Comparison of ENCODE assay signal across 20 mouse cellular contexts in genomic region chr11:6067160-6067559, GRCm38 (mm10). TPM values are rescaled to one million over a fixed set of nuclear protein-coding genes. Genes with fewer than 3 reads are reported as not detected.
DNase-seq lines count a peak whose midpoint lies in the region; ATAC-seq lines count a peak whose summit lies in the region.
"Had no signal": no experiment of that assay in that cellular context is flagged by ENCODE, and none has a peak within 500 bp of the region (broad histone marks: within the 10 kb centered on the region; RNA-seq: fewer than 3 reads in every experiment).

No protein-coding gene starts in this region.

- no peaks in the 10 kb centered on the region for H3K36me3 ChIP-seq in midbrain, embryonic 15.5 days (replicated peaks)
- no peaks in the 10 kb centered on the region for H3K36me3 ChIP-seq in midbrain, embryonic 13.5 days
- H3K36me3 ChIP-seq: embryonic facial prominence, embryonic 12.5 days; heart, embryonic 12.5 days; hindbrain, embryonic 10.5 days; intestine, embryonic 15.5 days had no signal

- WGBS in midbrain, embryonic 15.5 days = 41% methylated on average over 9 of the region's 9 CpGs
- WGBS in midbrain, embryonic 13.5 days = 36% methylated on average over 9 of the region's 9 CpGs

- H3K4me3 ChIP-seq in midbrain, embryonic 15.5 days = no peak overlapping the region
- no peak overlapping the region for H3K4me3 ChIP-seq in midbrain, embryonic 13.5 days (replicated peaks)
- H3K4me3 ChIP-seq: embryonic facial prominence, embryonic 12.5 days; gastrocnemius, adult 2 months; heart, embryonic 12.5 days; hindbrain, embryonic 10.5 days; intestine, embryonic 15.5 days had no signal

- peak; percentile 32 for DNase-seq in cerebellum, adult 11-12 months
- no peak for DNase-seq in cerebellum, postnatal 4 days (ENCODE audit: low spot score in 2 of 2)
- DNase-seq in ZHBTc4 (ENCODE audit: low read depth, low spot score) = peak; percentile 79
- DNase-seq in thymus, postnatal 25 days = no peak
- DNase-seq in thymus, postnatal 0 days (ENCODE audit: low spot score) = no peak
- DNase-seq: adrenal gland, postnatal 10 days; B cell, adult 2 months; cerebellum, adult 18-20 months; cerebellum, postnatal 10 days; gastrocnemius, adult 2 months; gastrocnemius, postnatal 25 days had no signal

- no peaks in the 10 kb centered on the region for H3K9me3 ChIP-seq in midbrain, embryonic 15.5 days
- no peaks in the 10 kb centered on the region for H3K9me3 ChIP-seq in midbrain, embryonic 13.5 days
- H3K9me3 ChIP-seq: embryonic facial prominence, embryonic 12.5 days; heart, embryonic 12.5 days; hindbrain, embryonic 10.5 days; intestine, embryonic 15.5 days had no signal

- no peak overlapping the region for H3K9ac ChIP-seq in midbrain, embryonic 15.5 days
- no peak overlapping the region for H3K9ac ChIP-seq in midbrain, embryonic 13.5 days (replicated peaks)
- H3K9ac ChIP-seq: embryonic facial prominence, embryonic 12.5 days; heart, embryonic 12.5 days; hindbrain, embryonic 14.5 days; intestine, embryonic 15.5 days had no signal

- no peak overlapping the region for H3K27ac ChIP-seq in midbrain, embryonic 15.5 days
- H3K27ac ChIP-seq in midbrain, embryonic 13.5 days = no peak overlapping the region
- H3K27ac ChIP-seq: embryonic facial prominence, embryonic 12.5 days; gastrocnemius, adult 2 months; hindbrain, embryonic 10.5 days; hindbrain, embryonic 14.5 days; intestine, embryonic 15.5 days had no signal

- peaks cover 36% of the 10 kb centered on the region for H3K4me1 ChIP-seq in midbrain, embryonic 15.5 days
- H3K4me1 ChIP-seq in midbrain, embryonic 13.5 days (replicated peaks) = peaks cover 37% of the 10 kb centered on the region

- no peak for ATAC-seq in midbrain, embryonic 15.5 days (replicated peaks)
- ATAC-seq in midbrain, embryonic 13.5 days = no peak
- ATAC-seq: CD4-positive, CD25-positive, alpha-beta regulatory T cell, adult 4 months; forebrain, embryonic 16.5 days; intestine, embryonic 15.5 days had no signal

- peak overlapping the region; percentile 53; the same call in 1 of the 2 replicates for H3K4me2 ChIP-seq in midbrain, embryonic 15.5 days
- H3K4me2 ChIP-seq in midbrain, embryonic 13.5 days (replicated peaks) = no peak overlapping the region
- H3K4me2 ChIP-seq: embryonic facial prominence, embryonic 12.5 days; heart, embryonic 12.5 days; intestine, embryonic 15.5 days had no signal

- peaks cover 32% of the 10 kb centered on the region for H3K27me3 ChIP-seq in midbrain, embryonic 15.5 days (replicated peaks)
- peaks cover 80% of the 10 kb centered on the region for H3K27me3 ChIP-seq in midbrain, embryonic 13.5 days

RNA-seq across cellular contexts. Expression of gene Camk2b, which starts 1.0 kb away (rescaled TPM):
- 134 and 147 TPM in 2 replicates for polyA plus RNA-seq in midbrain, embryonic 15.5 days (2015; fragmentation: Nextera tagmentation; extraction: Ambion mirVana)
- polyA plus RNA-seq in midbrain, embryonic 13.5 days (2015; fragmentation: Nextera tagmentation; extraction: Ambion mirVana) = 45.6 and 47.0 TPM in 2 replicates
- polyA plus RNA-seq in thymus, postnatal 0 days (2015; fragmentation: Nextera tagmentation; extraction: Ambion mirVana) = 2.0 and 2.3 TPM in 2 replicates

Comparison
In these comparisons a context has a peak if more than half of its experiments do, and no peak if none do; other contexts are left out.
1. DNase-seq: peak in cerebellum, adult 11-12 months (single experiment) and ZHBTc4 (single experiment); none in cerebellum, postnatal 4 days (0 of 2), thymus, postnatal 25 days (single experiment) and thymus, postnatal 0 days (single experiment).
2. RNA of gene Camk2b, which starts 1.0 kb away (polyA plus RNA-seq): 134 to 147 TPM in midbrain, embryonic 15.5 days and 45.6 to 47.0 TPM in midbrain, embryonic 13.5 days; 2.0 to 2.3 TPM in thymus, postnatal 0 days; every median in the first group is over 10 times any median in the second.